Comparison of ENCODE assay signal across 9 mouse cellular contexts in the genomic region with DNA sequence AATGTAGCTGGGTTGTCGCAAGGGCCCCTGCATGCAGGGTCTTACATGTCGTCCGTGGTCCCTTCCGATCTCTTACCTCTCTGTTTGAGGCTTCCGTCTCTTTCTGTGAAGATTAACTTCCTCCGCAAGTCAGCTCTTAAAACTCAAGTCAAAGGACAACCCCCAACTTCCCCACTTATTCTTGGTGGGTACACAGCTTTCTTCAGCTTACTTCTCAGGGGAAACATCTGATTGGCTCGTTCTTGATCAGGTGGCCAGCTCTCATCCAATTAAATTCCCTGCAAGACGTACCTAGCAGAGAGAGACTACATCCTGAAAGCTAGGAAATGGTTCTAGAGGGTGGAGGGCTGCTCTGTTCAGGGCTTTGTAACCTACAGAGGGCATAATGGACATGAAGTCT.
DNase-seq lines count a peak whose midpoint lies in the region; ATAC-seq and TF ChIP-seq lines count a peak whose summit lies in the region.
"Had no signal": no experiment of that assay in that cellular context is flagged by ENCODE, and none has a peak within 500 bp of the region (broad histone marks: within the 10 kb centered on the region; RNA-seq: fewer than 3 reads in every experiment).

No protein-coding gene starts in this region.

- no peaks in the 10 kb centered on the region for H3K27me3 ChIP-seq in heart, postnatal 0 days (ENCODE audit: control insufficient read depth, insufficient read depth, low read length)
- H3K27me3 ChIP-seq in kidney, embryonic 14.5 days (ENCODE audit: control insufficient read depth, insufficient read depth, low read length) = no peaks in the 10 kb centered on the region

- WGBS in heart, postnatal 0 days = 81% methylated on average over 8 of the region's 8 CpGs
- WGBS in bone marrow, adult 2 months = 3% methylated on average over 8 of the region's 8 CpGs
- WGBS in kidney, embryonic 14.5 days = 82% methylated on average over 8 of the region's 8 CpGs

- no peak for TF ChIP-seq CTCF in heart, postnatal 0 days (IDR thresholded peaks at IDR 0.05; ENCODE audit: low read depth)
- TF ChIP-seq CTCF in bone marrow, adult 2 months (IDR thresholded peaks at IDR 0.05; ENCODE audit: control insufficient read depth, insufficient read depth, low read length) = no peak

- H3K36me3 ChIP-seq in heart, postnatal 0 days (replicated peaks; ENCODE audit: control insufficient read depth, insufficient read depth, low read length) = no peaks in the 10 kb centered on the region
- H3K36me3 ChIP-seq in kidney, embryonic 14.5 days (ENCODE audit: control insufficient read depth, insufficient read depth, low read length) = no peaks in the 10 kb centered on the region

- no peak overlapping the region; the same call in 1 of the 2 replicates for H3K4me2 ChIP-seq in heart, postnatal 0 days (ENCODE audit: low read depth, low read length)
- H3K4me2 ChIP-seq in kidney, embryonic 14.5 days (replicated peaks; ENCODE audit: low read depth, low read length) = no peak overlapping the region

- TF ChIP-seq POLR2A in bone marrow, adult 2 months (IDR thresholded peaks at IDR 0.05; ENCODE audit: borderline replicate concordance, control insufficient read depth, low read depth, low read length) = no peak

- DNase-seq in heart, postnatal 0 days (ENCODE audit: low spot score) = no peak
- DNase-seq in heart, adult 11 months = no peak
- peak; percentile 87 for DNase-seq in CD4-positive helper T cell, adult 2 months (ENCODE audit: low read depth, low spot score)
- no peak for DNase-seq in adrenal gland, adult 18-20 months (ENCODE audit: low spot score in 2 of 2)
- DNase-seq in left cerebral cortex, postnatal 14 days (ENCODE audit: low spot score in 2 of 2) = no peak
- DNase-seq: retina, postnatal 1 day had no signal

- no peak overlapping the region for H3K4me3 ChIP-seq in heart, postnatal 0 days (ENCODE audit: low read depth, low read length)
- H3K4me3 ChIP-seq in bone marrow, adult 2 months (replicated peaks; ENCODE audit: control insufficient read depth, low read depth, low read length) = peak overlapping the region; percentile 37
- no peak overlapping the region for H3K4me3 ChIP-seq in kidney, embryonic 14.5 days (ENCODE audit: low read length)

- H3K9ac ChIP-seq in heart, postnatal 0 days (replicated peaks; ENCODE audit: low read depth, low read length) = no peak overlapping the region
- no peak overlapping the region for H3K9ac ChIP-seq in kidney, embryonic 14.5 days (ENCODE audit: low read depth, low read length)

- H3K9me3 ChIP-seq in heart, postnatal 0 days (replicated peaks; ENCODE audit: control insufficient read depth, low read length) = no peaks in the 10 kb centered on the region
- H3K9me3 ChIP-seq in kidney, embryonic 14.5 days (ENCODE audit: control insufficient read depth, low read length) = no peaks in the 10 kb centered on the region

- intact Hi-C loops in left cerebral cortex, postnatal 14 days (cut with DNase I) = loop anchor here (10.0 kb wide), 1 partner anchor 174 kb away; a partner anchor contains a TSS

- peaks cover 46% of the 10 kb centered on the region for H3K4me1 ChIP-seq in heart, postnatal 0 days (ENCODE audit: control insufficient read depth, insufficient read depth)
- H3K4me1 ChIP-seq in bone marrow, adult 2 months (ENCODE audit: control insufficient read depth, insufficient read depth, low read length) = no peaks in the 10 kb centered on the region; the same call in 1 of the 2 replicates
- H3K4me1 ChIP-seq in kidney, embryonic 14.5 days (ENCODE audit: control insufficient read depth, insufficient read depth, low read length) = peaks cover 13% of the 10 kb centered on the region

- H3K27ac ChIP-seq in heart, postnatal 0 days (ENCODE audit: low read depth) = peak overlapping the region; percentile 92
- H3K27ac ChIP-seq in bone marrow, adult 2 months (ENCODE audit: control insufficient read depth, insufficient read depth, low read depth, low read length, poor library complexity) = peak overlapping the region; percentile 51; the same call in 1 of the 2 replicates
- H3K27ac ChIP-seq in kidney, embryonic 14.5 days (ENCODE audit: low read depth, low read length) = no peak overlapping the region

- TF ChIP-seq EP300 in heart, postnatal 0 days (IDR thresholded peaks at IDR 0.05; ENCODE audit: low read depth) = no peak

- no peak for ATAC-seq in heart, postnatal 0 days (ENCODE audit: insufficient read depth, low read depth)
- ATAC-seq in monocyte, adult 5-6 weeks (replicated peaks; ENCODE audit: insufficient number of reproducible peaks, low FRiP score, low TSS enrichment, poor library complexity, severe bottlenecking) = 0 out of 2 replicates have a peak, but pooled peaks have one; percentile 31
- ATAC-seq in kidney, embryonic 14.5 days (ENCODE audit: low FRiP score, low TSS enrichment) = no peak
